In genomic region chr11:118413055-118413454, GRCm38 (mm10) we compare ENCODE assay signal across 19 mouse cellular contexts. TPM values are rescaled to one million over a fixed set of nuclear protein-coding genes. Genes with fewer than 3 reads are reported as not detected.
DNase-seq lines count a peak whose midpoint lies in the region; ATAC-seq and TF ChIP-seq lines count a peak whose summit lies in the region.
"Had no signal": no experiment of that assay in that cellular context is flagged by ENCODE, and none has a peak within 500 bp of the region (broad histone marks: within the 10 kb centered on the region; RNA-seq: fewer than 3 reads in every experiment).

No protein-coding gene starts in this region.

- H3K9me3 ChIP-seq in hindbrain, postnatal 0 days (ENCODE audit: low read length), result no peaks in the 10 kb centered on the region
- H3K9me3 ChIP-seq in hindbrain, embryonic 12.5 days (replicated peaks), result no peaks in the 10 kb centered on the region
- H3K9me3 ChIP-seq in midbrain, postnatal 0 days (ENCODE audit: low read length), result no peaks in the 10 kb centered on the region
- no peaks in the 10 kb centered on the region for H3K9me3 ChIP-seq in midbrain, embryonic 14.5 days (ENCODE audit: control insufficient read depth, low read length)
- H3K9me3 ChIP-seq: heart, embryonic 10.5 days; limb, embryonic 13.5 days; neural tube, embryonic 12.5 days; stomach, embryonic 15.5 days had no signal

- TF ChIP-seq CTCF in hindbrain, postnatal 0 days (IDR thresholded peaks at IDR 0.05; ENCODE audit: low read depth), result no peak
- TF ChIP-seq CTCF in midbrain, postnatal 0 days (IDR thresholded peaks at IDR 0.05), result no peak

- peaks cover 15% of the 10 kb centered on the region; the same call in 1 of the 2 replicates for H3K36me3 ChIP-seq in hindbrain, postnatal 0 days (ENCODE audit: insufficient read depth, low read length)
- H3K36me3 ChIP-seq in hindbrain, embryonic 12.5 days, result peaks cover 59% of the 10 kb centered on the region
- peaks cover 41% of the 10 kb centered on the region for H3K36me3 ChIP-seq in midbrain, postnatal 0 days (ENCODE audit: insufficient read depth, low read length)
- peaks cover 52% of the 10 kb centered on the region for H3K36me3 ChIP-seq in midbrain, embryonic 14.5 days (ENCODE audit: control insufficient read depth, insufficient read depth, low read length)

- whole genome bisulfite sequencing in hindbrain, postnatal 0 days, result 56% methylated on average over 4 of the region's 4 CpGs
- WGBS in hindbrain, embryonic 12.5 days, result 81% methylated on average over 4 of the region's 4 CpGs
- 84% methylated on average over 4 of the region's 4 CpGs for WGBS in midbrain, postnatal 0 days
- 92% methylated on average over 4 of the region's 4 CpGs for WGBS in midbrain, embryonic 14.5 days

- H3K27me3 ChIP-seq in hindbrain, postnatal 0 days (ENCODE audit: insufficient read depth, low read length), result no peaks in the 10 kb centered on the region
- H3K27me3 ChIP-seq in hindbrain, embryonic 12.5 days, result no peaks in the 10 kb centered on the region
- no peaks in the 10 kb centered on the region for H3K27me3 ChIP-seq in midbrain, postnatal 0 days (ENCODE audit: insufficient read depth, low read length)
- no peaks in the 10 kb centered on the region for H3K27me3 ChIP-seq in midbrain, embryonic 14.5 days (ENCODE audit: control insufficient read depth, insufficient read depth, low read length)
- H3K27me3 ChIP-seq: limb, embryonic 13.5 days; neural tube, embryonic 12.5 days; stomach, embryonic 15.5 days had no signal

- no peak for ATAC-seq in hindbrain, postnatal 0 days
- no peak for ATAC-seq in hindbrain, embryonic 12.5 days (ENCODE audit: low FRiP score)
- no peak for ATAC-seq in midbrain, postnatal 0 days (ENCODE audit: low FRiP score)
- no peak for ATAC-seq in midbrain, embryonic 14.5 days (ENCODE audit: low FRiP score, low TSS enrichment)
- ATAC-seq: liver, postnatal 0 days; midbrain, embryonic 16.5 days had no signal

- no peak overlapping the region for H3K27ac ChIP-seq in hindbrain, postnatal 0 days
- H3K27ac ChIP-seq in hindbrain, embryonic 12.5 days, result no peak overlapping the region
- no peak overlapping the region for H3K27ac ChIP-seq in midbrain, postnatal 0 days (ENCODE audit: low read depth, low read length)
- no peak overlapping the region for H3K27ac ChIP-seq in midbrain, embryonic 14.5 days (replicated peaks; ENCODE audit: low read depth, low read length)
- H3K27ac ChIP-seq: gastrocnemius, adult 2 months; heart, embryonic 10.5 days; limb, embryonic 13.5 days; macrophage; neural tube, embryonic 12.5 days; stomach, embryonic 15.5 days had no signal

- H3K4me2 ChIP-seq in hindbrain, postnatal 0 days (ENCODE audit: low read depth, low read length), result no peak overlapping the region
- no peak overlapping the region for H3K4me2 ChIP-seq in hindbrain, embryonic 12.5 days (replicated peaks)
- no peak overlapping the region for H3K4me2 ChIP-seq in midbrain, postnatal 0 days (ENCODE audit: low read depth, low read length, poor library complexity, severe bottlenecking)
- no peak overlapping the region for H3K4me2 ChIP-seq in midbrain, embryonic 14.5 days (ENCODE audit: low read length)
- H3K4me2 ChIP-seq: limb, embryonic 13.5 days; neural tube, embryonic 12.5 days; stomach, embryonic 15.5 days had no signal

- peaks cover 17% of the 10 kb centered on the region; the same call in 1 of the 2 replicates for H3K4me1 ChIP-seq in hindbrain, postnatal 0 days (ENCODE audit: insufficient read depth, low read length)
- H3K4me1 ChIP-seq in hindbrain, embryonic 12.5 days, result peaks cover 21% of the 10 kb centered on the region
- peaks cover 11% of the 10 kb centered on the region; the same call in 1 of the 2 replicates for H3K4me1 ChIP-seq in midbrain, postnatal 0 days (ENCODE audit: insufficient read depth, low read length)
- H3K4me1 ChIP-seq in midbrain, embryonic 14.5 days (ENCODE audit: control insufficient read depth, insufficient read depth, low read length), result peaks cover 8% of the 10 kb centered on the region

- H3K9ac ChIP-seq in hindbrain, postnatal 0 days (replicated peaks; ENCODE audit: low read length), result no peak overlapping the region
- no peak overlapping the region for H3K9ac ChIP-seq in hindbrain, embryonic 12.5 days
- H3K9ac ChIP-seq in midbrain, postnatal 0 days (replicated peaks; ENCODE audit: low read length, poor library complexity, severe bottlenecking), result no peak overlapping the region
- H3K9ac ChIP-seq in midbrain, embryonic 14.5 days (replicated peaks; ENCODE audit: low read length), result no peak overlapping the region
- H3K9ac ChIP-seq: limb, embryonic 13.5 days; liver, postnatal 0 days; neural tube, embryonic 12.5 days; stomach, embryonic 15.5 days had no signal

- no peak overlapping the region for H3K4me3 ChIP-seq in hindbrain, postnatal 0 days (ENCODE audit: low read length)
- no peak overlapping the region for H3K4me3 ChIP-seq in hindbrain, embryonic 12.5 days
- no peak overlapping the region for H3K4me3 ChIP-seq in midbrain, postnatal 0 days (ENCODE audit: low read depth, low read length)
- no peak overlapping the region for H3K4me3 ChIP-seq in midbrain, embryonic 14.5 days (replicated peaks; ENCODE audit: low read depth, low read length)
- H3K4me3 ChIP-seq: gastrocnemius, adult 2 months; heart, embryonic 10.5 days; limb, embryonic 13.5 days; neural tube, embryonic 12.5 days; stomach, embryonic 15.5 days had no signal

- peak; percentile 56 to 63 for DNase-seq in cerebellum, adult 18-20 months
- no peak for DNase-seq in cerebellum, adult 11 months
- peak; percentile 50 for DNase-seq in hindbrain, postnatal 0 days (ENCODE audit: low spot score)
- DNase-seq in midbrain, postnatal 0 days (ENCODE audit: low spot score), result peak; percentile 47
- no peak for DNase-seq in midbrain, embryonic 14.5 days
- no peak for DNase-seq in liver
- DNase-seq in lung, postnatal 36 days, result no peak
- DNase-seq: gastrocnemius, adult 2 months; heart, postnatal 4 days; layer of hippocampus, postnatal 36 days; liver, postnatal 0 days; thymus, postnatal 14 days had no signal

RNA-seq across cellular contexts. Expression of gene Cant1, which starts 5.8 kb away (rescaled TPM):
- total RNA-seq in hindbrain, postnatal 0 days (2014; rRNA removed), result 47.9 and 51.7 TPM in 2 replicates
- polyA plus RNA-seq in hindbrain, postnatal 0 days (2015; fragmentation: Nextera tagmentation; extraction: Ambion mirVana), result 24.7 and 25.8 TPM in 2 replicates
- 28.4 and 31.3 TPM in 2 replicates for polyA plus RNA-seq in hindbrain, embryonic 12.5 days (2016; fragmentation: Nextera tagmentation; extraction: Ambion mirVana)
- total RNA-seq in midbrain, postnatal 0 days (2014; rRNA removed), result 51.5 and 55.3 TPM in 2 replicates
- polyA plus RNA-seq in midbrain, postnatal 0 days (2015; fragmentation: Nextera tagmentation; extraction: Ambion mirVana), result 30.0 and 32.2 TPM in 2 replicates
- 24.9 and 27.5 TPM in 2 replicates for polyA plus RNA-seq in midbrain, embryonic 14.5 days (2014; fragmentation: Nextera tagmentation; extraction: Ambion mirVana)

RNA-seq across cellular contexts. Expression of gene Lgals3bp, which starts 11.2 kb away (rescaled TPM):
- 25.5 and 30.6 TPM in 2 replicates for total RNA-seq in hindbrain, postnatal 0 days (2014; rRNA removed)
- polyA plus RNA-seq in hindbrain, postnatal 0 days (2015; fragmentation: Nextera tagmentation; extraction: Ambion mirVana), result 15.4 and 18.5 TPM in 2 replicates
- 2.3 and 3.3 TPM in 2 replicates for polyA plus RNA-seq in hindbrain, embryonic 12.5 days (2016; fragmentation: Nextera tagmentation; extraction: Ambion mirVana)
- 17.4 and 19.0 TPM in 2 replicates for total RNA-seq in midbrain, postnatal 0 days (2014; rRNA removed)
- 14.2 and 14.9 TPM in 2 replicates for polyA plus RNA-seq in midbrain, postnatal 0 days (2015; fragmentation: Nextera tagmentation; extraction: Ambion mirVana)
- polyA plus RNA-seq in midbrain, embryonic 14.5 days (2014; fragmentation: Nextera tagmentation; extraction: Ambion mirVana), result 1.8 and 5.5 TPM in 2 replicates

RNA-seq across cellular contexts. Expression of gene C1qtnf1, which starts 14.9 kb away (rescaled TPM):
- total RNA-seq in hindbrain, postnatal 0 days (2014; rRNA removed), result 5.4 TPM in 2 replicates
- 3.5 and 4.3 TPM in 2 replicates for polyA plus RNA-seq in hindbrain, postnatal 0 days (2015; fragmentation: Nextera tagmentation; extraction: Ambion mirVana)
- 3.0 and 4.4 TPM in 2 replicates for polyA plus RNA-seq in hindbrain, embryonic 12.5 days (2016; fragmentation: Nextera tagmentation; extraction: Ambion mirVana)
- 7.8 and 8.7 TPM in 2 replicates for total RNA-seq in midbrain, postnatal 0 days (2014; rRNA removed)
- 5.2 and 5.5 TPM in 2 replicates for polyA plus RNA-seq in midbrain, postnatal 0 days (2015; fragmentation: Nextera tagmentation; extraction: Ambion mirVana)
- polyA plus RNA-seq in midbrain, embryonic 14.5 days (2014; fragmentation: Nextera tagmentation; extraction: Ambion mirVana), result 1.4 and 3.8 TPM in 2 replicates

RNA-seq across cellular contexts. Expression of gene Timp2, which starts 57.5 kb away (rescaled TPM):
- total RNA-seq in hindbrain, postnatal 0 days (2014; rRNA removed), result 164 and 170 TPM in 2 replicates
- polyA plus RNA-seq in hindbrain, postnatal 0 days (2015; fragmentation: Nextera tagmentation; extraction: Ambion mirVana), result 102 and 118 TPM in 2 replicates
- 66.2 and 68.3 TPM in 2 replicates for polyA plus RNA-seq in hindbrain, embryonic 12.5 days (2016; fragmentation: Nextera tagmentation; extraction: Ambion mirVana)
- 212 and 217 TPM in 2 replicates for total RNA-seq in midbrain, postnatal 0 days (2014; rRNA removed)
- 129 and 140 TPM in 2 replicates for polyA plus RNA-seq in midbrain, postnatal 0 days (2015; fragmentation: Nextera tagmentation; extraction: Ambion mirVana)
- 71.3 and 81.8 TPM in 2 replicates for polyA plus RNA-seq in midbrain, embryonic 14.5 days (2014; fragmentation: Nextera tagmentation; extraction: Ambion mirVana)

Comparison
In these comparisons a context has a peak if more than half of its experiments do, and no peak if none do; other contexts are left out.
1. DNase-seq: peak in cerebellum, adult 18-20 months (2 of 2), hindbrain, postnatal 0 days (single experiment) and midbrain, postnatal 0 days (single experiment); none in cerebellum, adult 11 months (single experiment), midbrain, embryonic 14.5 days (single experiment), liver (single experiment) and lung, postnatal 36 days (single experiment).